Mouse (Mus musculus) embryonic facial prominence, embryonic 12.5 days (tissue): ENCODE data around the gene Fem1a. TPM values are rescaled to one million over a fixed set of nuclear protein-coding genes. Genes with fewer than 3 reads are reported as not detected.

Experiments used
- ATAC-seq: fragments of 200-750 bp; cut with Nextera tagmentation; 2 replicates; pipeline ENCODE4 v1.8.0; 2017; ENCODE audit not compliant: insufficient number of reproducible peaks, insufficient read depth, low FRiP score, low TSS enrichment
- H3K27ac ChIP-seq: fragments of 300-500 bp; sonication (generic); 2 replicates; pipeline ENCODE4 v1.5.1; 2016; ENCODE audit warnings: mild to moderate bottlenecking
- H3K27me3 ChIP-seq: fragments of 300-500 bp; sonication (generic); 2 replicates; pipeline ENCODE4 v1.6.1; 2016; ENCODE audit warnings: mild to moderate bottlenecking, moderate library complexity
- H3K36me3 ChIP-seq: fragments of 300-500 bp; sonication (generic); 2 replicates; pipeline ENCODE4 v1.6.1; 2016; ENCODE audit warnings: mild to moderate bottlenecking
- H3K4me1 ChIP-seq: fragments of 300-500 bp; sonication (generic); 2 replicates; pipeline ENCODE4 v1.6.1; 2016
- H3K4me2 ChIP-seq: fragments of 300-500 bp; sonication (generic); replicated peaks from 2 replicates; pipeline ENCODE4 v1.6.1; 2016; ENCODE audit warnings: mild to moderate bottlenecking, moderate library complexity
- H3K4me3 ChIP-seq: fragments of 300-500 bp; sonication (generic); 2 replicates; pipeline ENCODE4 v1.5.1; 2016; ENCODE audit warnings: mild to moderate bottlenecking
- H3K9ac ChIP-seq: fragments of 300-500 bp; sonication (generic); 2 replicates; pipeline ENCODE4 v1.6.1; 2016; ENCODE audit warnings: mild to moderate bottlenecking, moderate library complexity
- H3K9me3 ChIP-seq: fragments of 300-500 bp; sonication (generic); 2 replicates; pipeline ENCODE4 v1.6.1; 2016; ENCODE audit warnings: mild to moderate bottlenecking, moderate library complexity
- WGBS: fragments of 180-500 bp; shearing (Covaris S2); methylation state at CpG from one replicate; pipeline ENCODE4 v1.1.7; 2016; 5-methylcytosine and 5-hydroxymethylcytosine counted together
- microRNA counts: library from miRNA; unstranded; fragments of <30 nt; microRNA quantifications from one replicate; lab custom pipeline; 2017
- microRNA-seq: library from miRNA; unstranded; fragments of <30 nt; microRNA quantifications from one replicate; pipeline ENCODE4, GENCODE M21; 2017
- polyA plus RNA-seq: library from polyadenylated mRNA; unstranded; fragments of >200 nt; fragmentation: Nextera tagmentation; extraction: Ambion mirVana; gene quantifications from 2 replicates; pipeline ENCODE4 v1.2.1, GENCODE M21; 2016

Gene Fem1a
- polyA plus RNA-seq, 1 experiment from 2014 or later: 15.3 TPM

GRCm38 (mm10) chr17:56309191-56309945 is 52.8 kb downstream of the Fem1a start:
- ATAC-seq: no peak
- 89% methylated on average over 15 of the region's 15 CpGs for WGBS
- peaks cover 80% of the 10 kb centered on the region for H3K36me3 ChIP-seq

More at GRCm38 (mm10) chr17:56309191-56309945, 52.8 kb downstream of the Fem1a start:
- no peak overlapping the region for H3K4me2 ChIP-seq
- 0 out of 2 replicates have a peak overlapping the region, but pooled peaks have one; percentile 10 for H3K9ac ChIP-seq
- no peak overlapping the region for H3K4me3 ChIP-seq
- no peak overlapping the region for H3K27ac ChIP-seq
- no peaks in the 10 kb centered on the region for H3K27me3 ChIP-seq
- H3K9me3 ChIP-seq: no peaks in the 10 kb centered on the region
- H3K4me1 ChIP-seq: peaks cover 26% of the 10 kb centered on the region

MicroRNAs encoded within 50 kb of the gene (microRNA counts, 519-probe panel; counts per million panel counts)
- 460 counts per million, percentile 65 among the panel's probes with 10 or more counts for microRNA mmu-miR-7b (lab: Ali Mortazavi, UCI)

Small RNA genes within 50 kb of the gene (microRNA-seq; reads per million reads assigned to microRNA genes)
- gene Mir7b: 124 reads per million, percentile 54 among the genes with 10 or more reads in this experiment

Other genes starting within 250 kb of the Fem1a start
- 173 and 175 TPM in 2 replicates for gene Sh3gl1, start 220.2 kb upstream of the Fem1a start, polyA plus RNA-seq
- 44.5 and 45.8 TPM in 2 replicates for gene Chaf1a, start 216.4 kb upstream of the Fem1a start, polyA plus RNA-seq
- 49.0 and 52.7 TPM in 2 replicates for gene Ubxn6, start 181.8 kb upstream of the Fem1a start, polyA plus RNA-seq
- gene Hdgfl2, start 177.2 kb upstream of the Fem1a start, polyA plus RNA-seq: 173 and 179 TPM in 2 replicates
- gene Plin4, start 147.0 kb upstream of the Fem1a start, polyA plus RNA-seq: 0.08 and 0.10 TPM in 2 replicates
- gene Plin5, start 139.2 kb upstream of the Fem1a start, polyA plus RNA-seq: 0.15 and 0.29 TPM in 2 replicates
- 0.15 and 0.23 TPM in 2 replicates for gene Lrg1, start 134.8 kb upstream of the Fem1a start, polyA plus RNA-seq
- 4.3 and 4.6 TPM in 2 replicates for gene Sema6b, start 116.5 kb upstream of the Fem1a start, polyA plus RNA-seq
- gene Tnfaip8l1, start 94.3 kb upstream of the Fem1a start, polyA plus RNA-seq: 12.4 and 13.0 TPM in 2 replicates
- gene Mydgf, start 72.9 kb upstream of the Fem1a start, polyA plus RNA-seq: 71.0 and 76.2 TPM in 2 replicates
- 41.4 and 43.4 TPM in 2 replicates for gene Dpp9, start 37.9 kb upstream of the Fem1a start, polyA plus RNA-seq
- gene Ticam1, start 20.0 kb downstream of the Fem1a start, polyA plus RNA-seq: 2.7 and 3.5 TPM in 2 replicates
- 56.6 and 67.4 TPM in 2 replicates for gene Plin3, start 36.1 kb downstream of the Fem1a start, polyA plus RNA-seq
- not detected in 2 replicates for gene Arrdc5, start 43.5 kb downstream of the Fem1a start, polyA plus RNA-seq
- gene Uhrf1, start 46.5 kb downstream of the Fem1a start, polyA plus RNA-seq: 157 and 160 TPM in 2 replicates
- gene Kdm4b, start 69.3 kb downstream of the Fem1a start, polyA plus RNA-seq: 54.6 and 58.8 TPM in 2 replicates
- gene Ptprs, start 219.7 kb downstream of the Fem1a start, polyA plus RNA-seq: 158 and 167 TPM in 2 replicates